Mouse (Mus musculus) embryonic fibroblast, embryonic 13.5 days (primary cell): ENCODE data around the gene Tlk1. TPM values are rescaled to one million over a fixed set of nuclear protein-coding genes. Genes with fewer than 3 reads are reported as not detected.

ENCODE experiments used
- H3K27ac ChIP-seq: 2 replicates; pipeline ENCODE4 v1.5.1; 2012; ENCODE audit warnings: low read length, control low read depth, inconsistent platforms; ENCODE audit not compliant: insufficient read depth
- H3K4me1 ChIP-seq: 2 replicates; pipeline ENCODE4 v1.6.1; 2011; ENCODE audit warnings: low read length; ENCODE audit not compliant: control insufficient read depth, insufficient read depth
- H3K4me3 ChIP-seq: 2 replicates; pipeline ENCODE4 v1.5.1; 2011; ENCODE audit warnings: mild to moderate bottlenecking, control low read depth, low read length; ENCODE audit not compliant: insufficient read depth
- CTCF ChIP-seq: IDR thresholded peaks from 2 replicates; pipeline ENCODE4 v1.5.1; 2011; ENCODE audit warnings: mild to moderate bottlenecking, control low read depth, low read length, moderate library complexity, borderline replicate concordance; ENCODE audit not compliant: insufficient read depth
- POLR2A ChIP-seq: IDR thresholded peaks from 2 replicates; pipeline ENCODE4 v1.6.1; 2011; ENCODE audit warnings: low read depth, mild to moderate bottlenecking, control low read depth, low read length, moderate library complexity
- polyA plus RNA-seq: library from polyadenylated mRNA; stranded (reverse); fragments of >200 nt; gene quantifications from 2 replicates; pipeline ENCODE4 v1.2.4, GENCODE M21; 2011; ENCODE audit warnings: low read depth; ENCODE audit not compliant: missing spikeins, insufficient read length

The Tlk1 gene
- polyA plus RNA-seq, 1 experiment, result 59.1 TPM

GRCm38 (mm10) chr2:70708986-70709730 is 116.4 kb downstream of the Tlk1 start:
- TF ChIP-seq POLR2A (no peak), CTCF (no peak)
- H3K4me3 ChIP-seq, result no peak overlapping the region
- H3K27ac ChIP-seq, result no peak overlapping the region
- H3K4me1 ChIP-seq, result no peaks in the 10 kb centered on the region

DNA sequence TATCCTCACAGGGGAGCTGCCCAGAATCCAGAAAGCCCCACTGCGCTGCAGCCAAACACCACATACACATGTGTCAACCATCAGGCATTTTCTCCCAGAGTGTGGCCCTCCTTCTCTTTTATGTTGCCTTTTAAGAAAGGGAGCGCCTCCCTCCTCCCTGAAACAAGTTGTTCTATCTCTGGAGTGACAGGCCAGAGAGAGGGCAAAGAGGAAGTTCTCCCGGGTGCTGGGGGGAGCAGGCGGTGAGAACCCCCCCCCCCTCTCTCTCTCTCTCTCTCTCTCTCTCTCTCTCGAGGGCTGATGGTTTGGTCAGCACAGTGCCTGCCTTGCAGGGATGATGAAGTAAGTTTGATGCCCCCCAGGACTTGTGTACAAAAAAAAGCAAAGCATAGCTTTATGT is 123.1 kb downstream of the Tlk1 start:
- no peak overlapping the region for H3K27ac ChIP-seq
- no peak overlapping the region for H3K4me3 ChIP-seq

DNA sequence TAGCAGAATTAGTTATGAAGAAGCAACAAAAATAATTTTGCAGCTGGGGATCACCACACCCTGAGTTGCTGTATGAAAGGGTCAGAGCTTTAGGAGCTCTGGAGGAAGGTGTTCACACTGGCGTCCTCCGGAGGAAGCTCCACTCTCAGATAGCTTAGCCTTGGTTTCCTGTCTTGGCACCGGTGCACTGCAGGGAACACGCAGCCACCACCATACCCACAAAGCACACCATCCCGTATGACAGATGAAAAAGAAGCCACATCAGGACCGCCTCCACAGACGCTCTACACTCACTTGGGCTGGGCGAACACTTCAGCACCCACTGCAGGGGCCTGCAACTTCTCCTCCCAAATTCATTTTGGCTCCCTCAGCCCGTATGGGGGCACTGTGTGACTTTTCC is 124.0 kb downstream of the Tlk1 start:
- H3K27ac ChIP-seq, result no peak overlapping the region
- no peak overlapping the region for H3K4me3 ChIP-seq
- no peaks in the 10 kb centered on the region for H3K4me1 ChIP-seq
- TF ChIP-seq POLR2A, result no peak
- no peak for TF ChIP-seq CTCF

More for the DNA sequence above, 123.1 kb downstream of the Tlk1 start:
- H3K4me1 ChIP-seq, result no peaks in the 10 kb centered on the region
- no peak for TF ChIP-seq POLR2A

GRCm38 (mm10) chr2:70700851-70701250 is 124.7 kb downstream of the Tlk1 start:
- TF ChIP-seq POLR2A (no peak), CTCF (no peak)
- H3K4me3 ChIP-seq, result no peak overlapping the region
- no peak overlapping the region for H3K27ac ChIP-seq
- no peaks in the 10 kb centered on the region for H3K4me1 ChIP-seq

DNA sequence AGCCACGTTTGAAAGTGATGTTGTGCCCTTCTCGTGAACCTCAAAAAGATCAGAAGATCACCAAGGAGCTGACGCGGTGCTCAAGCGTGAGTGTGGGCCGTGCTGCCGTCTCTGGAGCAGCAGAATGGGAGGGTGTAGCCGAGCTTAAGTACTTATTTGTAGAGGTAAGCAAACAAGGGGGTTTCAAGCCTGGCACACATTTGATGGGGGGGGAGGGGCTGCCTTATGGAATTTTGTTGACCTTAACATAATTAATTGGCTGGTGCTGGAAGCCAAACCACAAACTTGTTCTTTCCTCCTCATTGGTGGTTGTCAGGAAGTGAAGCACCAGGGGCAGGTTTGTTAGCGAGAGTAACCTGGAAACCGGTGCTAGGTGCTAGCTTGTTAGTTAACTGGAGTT is 129.8 kb downstream of the Tlk1 start:
- Histone ChIP-seq H3K27ac (no peak overlapping the region), H3K4me1 (no peaks in the 10 kb centered on the region), H3K4me3 (no peak overlapping the region)
- TF ChIP-seq CTCF (no peak), POLR2A (no peak)

DNA sequence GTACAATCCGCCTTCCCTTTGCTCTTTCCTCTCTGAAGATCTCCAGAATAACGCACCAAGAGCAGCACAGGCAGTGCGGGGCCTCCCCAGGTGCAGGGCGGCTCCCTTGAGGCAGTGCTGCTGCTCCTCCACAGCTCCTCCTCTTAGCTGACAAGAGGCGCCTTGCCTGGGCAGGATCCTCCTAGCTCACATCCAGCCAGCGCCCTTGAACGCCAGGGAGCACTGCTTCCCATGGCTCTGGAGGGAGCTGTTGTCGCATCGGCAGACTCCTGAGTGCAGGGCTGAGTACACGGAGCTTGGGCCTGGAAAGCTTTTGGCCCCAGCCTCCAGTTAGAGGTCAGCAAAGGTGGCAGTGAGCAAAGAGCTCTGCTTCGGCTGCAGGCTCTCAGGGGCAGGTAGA is 135.3 kb downstream of the Tlk1 start:
- Histone ChIP-seq H3K27ac (no peak overlapping the region), H3K4me1 (no peaks in the 10 kb centered on the region), H3K4me3 (no peak overlapping the region)
- TF ChIP-seq CTCF, result no peak
- TF ChIP-seq POLR2A, result no peak

DNA sequence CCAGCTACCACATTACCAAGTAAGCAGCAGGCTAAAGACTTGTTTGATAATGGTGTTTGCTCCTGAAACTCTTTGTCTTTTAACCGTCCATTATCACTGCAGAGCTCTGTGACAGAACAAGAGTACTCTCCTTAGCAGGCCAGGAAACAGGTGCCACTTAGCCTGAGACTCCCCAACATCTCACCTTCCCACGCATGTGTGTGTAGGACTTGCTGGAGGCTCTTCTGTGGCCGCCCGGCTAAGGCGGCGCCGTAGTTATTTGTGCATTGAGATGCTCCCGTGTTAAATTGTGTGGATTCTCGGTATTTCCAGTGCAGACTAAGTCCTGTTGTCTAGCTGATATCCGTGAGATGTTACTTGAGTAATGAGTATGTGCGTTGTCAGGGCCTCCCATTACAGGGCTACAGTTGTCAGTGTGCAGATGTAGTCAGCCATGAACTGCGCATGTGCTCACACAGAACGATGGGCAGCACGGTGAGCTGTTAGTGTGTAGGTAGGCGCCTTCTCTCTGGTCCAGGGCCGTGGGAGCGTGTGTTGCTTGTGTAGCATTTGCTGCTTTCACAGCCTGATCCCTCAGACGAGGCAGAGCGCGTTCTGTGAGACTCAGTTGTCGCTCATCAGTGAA is 137.0 kb downstream of the Tlk1 start:
- Histone ChIP-seq H3K4me1 (no peaks in the 10 kb centered on the region), H3K4me3 (no peak overlapping the region)
- TF ChIP-seq POLR2A, result no peak
- TF ChIP-seq CTCF, result no peak

GRCm38 (mm10) chr2:70682324-70682723 is 143.2 kb downstream of the Tlk1 start:
- no peak overlapping the region for H3K4me3 ChIP-seq
- TF ChIP-seq POLR2A (no peak), CTCF (no peak)
- H3K4me1 ChIP-seq, result no peaks in the 10 kb centered on the region
- no peak overlapping the region for H3K27ac ChIP-seq

More for the DNA sequence above, 137.0 kb downstream of the Tlk1 start:
- no peak overlapping the region for H3K27ac ChIP-seq

DNA sequence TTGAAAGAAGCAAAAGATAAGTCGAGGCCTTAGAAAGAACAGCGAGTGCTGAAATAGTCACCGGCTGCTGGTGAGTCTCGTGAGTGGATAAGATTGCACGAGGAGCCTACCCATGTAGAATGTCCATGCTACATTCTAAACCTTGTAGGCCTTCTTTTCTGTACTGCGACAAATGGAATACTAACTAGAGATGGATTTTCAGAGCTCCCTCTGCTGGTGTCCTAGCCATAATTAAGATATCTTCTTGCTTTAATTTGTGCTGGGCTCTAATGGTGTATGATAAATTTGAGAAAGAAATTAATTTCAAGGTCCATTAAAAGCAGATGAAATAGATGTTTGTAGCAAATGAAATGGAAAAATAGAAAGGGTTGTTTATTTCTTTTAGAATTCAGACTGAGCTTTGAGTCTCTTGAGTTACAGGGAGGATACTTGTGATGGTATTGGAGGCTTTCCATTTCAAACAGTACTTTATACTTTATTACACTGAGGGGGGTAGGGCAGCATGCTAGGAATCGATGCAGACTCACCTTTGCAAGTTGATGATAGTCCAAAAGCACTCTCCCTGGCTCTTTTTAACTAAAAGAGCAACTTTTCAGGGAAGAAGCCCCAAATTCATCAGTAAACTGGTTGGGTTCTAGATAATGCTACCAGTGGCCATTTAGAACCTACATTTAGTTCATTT is 151.9 kb downstream of the Tlk1 start:
- no peaks in the 10 kb centered on the region for H3K4me1 ChIP-seq
- H3K4me3 ChIP-seq, result no peak overlapping the region
- H3K27ac ChIP-seq, result no peak overlapping the region
- TF ChIP-seq POLR2A (no peak), CTCF (no peak)

DNA sequence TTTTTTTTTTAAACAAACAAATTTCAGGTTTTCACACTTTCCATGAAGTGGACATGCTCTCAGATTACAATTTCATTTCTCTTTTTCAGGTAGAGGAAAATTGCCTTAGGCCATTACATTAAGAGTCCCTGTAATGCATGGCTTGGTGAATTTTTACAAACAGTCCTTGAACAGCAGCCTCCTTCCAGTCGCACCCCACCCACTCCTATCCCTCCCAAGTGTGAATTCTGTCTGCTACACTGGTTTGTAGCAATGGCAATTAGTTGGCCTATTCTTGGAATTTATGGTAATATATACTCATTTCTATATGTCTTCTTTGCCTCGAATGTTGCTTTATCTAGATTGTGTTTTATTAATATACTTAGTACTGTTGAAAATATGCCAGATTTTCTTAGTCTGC is 153.1 kb downstream of the Tlk1 start:
- no peak overlapping the region for H3K4me3 ChIP-seq
- no peak overlapping the region for H3K27ac ChIP-seq
- TF ChIP-seq CTCF (no peak), POLR2A (no peak)
- H3K4me1 ChIP-seq, result peaks cover 5% of the 10 kb centered on the region; the same call in 1 of the 2 replicates
